Mouse (Mus musculus) frontal cortex, postnatal 36 days (tissue): ENCODE results near the gene Hnf4a.

ENCODE experiments used
- DNase-seq, 2 experiments: peaks; one replicate each; pipeline ENCODE4 v3.0.0; 2022; ENCODE audit warnings: low spot score in 2 of 2

Hnf4a gene

DNA sequence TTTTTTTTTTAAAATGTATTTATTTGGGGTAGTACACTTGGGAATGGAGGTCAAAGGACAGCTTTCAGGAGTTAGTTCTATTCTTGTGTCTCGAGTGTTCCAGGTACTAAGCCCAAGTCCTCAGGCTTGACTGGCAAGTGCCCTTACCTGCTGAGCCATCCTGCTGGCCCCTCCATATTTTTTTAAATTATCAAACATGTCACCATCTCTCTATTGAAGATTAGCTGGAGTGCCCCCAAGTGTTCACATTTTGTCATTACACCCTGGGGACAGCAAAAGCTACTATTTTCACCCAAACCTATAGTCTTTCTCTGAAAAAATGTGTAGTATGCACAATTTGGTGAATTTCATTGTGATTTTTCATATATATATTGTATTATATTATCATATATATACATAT, 85.5 kb downstream of the Hnf4a start:
- no peak for DNase-seq

DNA sequence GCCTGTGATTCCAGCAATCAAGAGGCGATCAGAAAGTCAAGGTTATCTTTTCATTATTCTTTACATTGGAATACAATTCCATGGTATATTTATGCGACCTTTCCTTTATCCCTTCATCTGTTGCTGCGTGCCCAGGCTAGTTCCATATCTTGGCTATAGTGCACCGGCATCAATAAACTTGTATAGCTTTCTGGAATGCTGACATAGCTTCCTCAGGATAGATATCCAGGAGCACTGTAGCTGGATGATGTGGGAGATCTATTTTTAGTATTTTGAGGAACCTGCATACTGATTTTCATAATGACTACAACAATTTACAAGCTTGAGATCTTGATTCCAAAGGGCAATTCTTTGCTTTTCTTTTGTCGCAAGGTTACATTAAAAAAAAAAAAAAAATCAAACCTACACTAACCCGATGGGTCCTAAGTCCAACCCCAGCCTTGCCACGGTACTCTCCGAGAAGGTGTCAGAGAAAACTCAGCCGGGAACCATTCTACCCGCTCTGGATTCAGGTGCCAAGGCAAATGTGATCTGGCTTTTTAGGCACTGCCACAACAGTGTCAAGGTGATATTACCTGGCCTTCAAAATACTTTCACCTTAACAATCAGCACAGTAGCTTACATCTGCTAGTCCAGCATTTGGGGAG, 87.2 kb downstream of the Hnf4a start:
- no peak for DNase-seq

DNA sequence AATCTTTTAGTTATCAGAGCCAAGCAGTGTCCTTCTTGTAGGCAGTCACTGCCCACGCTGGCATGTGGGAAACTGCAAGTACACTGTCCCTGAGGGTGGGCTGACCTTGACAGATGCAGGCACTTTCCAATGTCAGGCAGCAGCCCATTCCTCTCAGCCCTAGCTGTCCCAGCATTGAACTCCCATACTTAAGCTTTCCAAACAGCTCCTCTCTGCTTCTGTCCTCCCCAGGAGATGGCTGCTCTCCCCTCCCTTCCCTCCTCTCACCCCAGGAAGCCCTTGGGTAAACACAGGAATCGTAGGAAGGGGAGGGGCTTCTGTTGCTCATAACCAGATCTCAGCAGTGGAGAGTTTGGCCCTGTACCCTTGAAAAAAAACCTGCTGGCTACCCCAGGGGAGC, 88.5 kb downstream of the Hnf4a start:
- DNase-seq: no peak

DNA sequence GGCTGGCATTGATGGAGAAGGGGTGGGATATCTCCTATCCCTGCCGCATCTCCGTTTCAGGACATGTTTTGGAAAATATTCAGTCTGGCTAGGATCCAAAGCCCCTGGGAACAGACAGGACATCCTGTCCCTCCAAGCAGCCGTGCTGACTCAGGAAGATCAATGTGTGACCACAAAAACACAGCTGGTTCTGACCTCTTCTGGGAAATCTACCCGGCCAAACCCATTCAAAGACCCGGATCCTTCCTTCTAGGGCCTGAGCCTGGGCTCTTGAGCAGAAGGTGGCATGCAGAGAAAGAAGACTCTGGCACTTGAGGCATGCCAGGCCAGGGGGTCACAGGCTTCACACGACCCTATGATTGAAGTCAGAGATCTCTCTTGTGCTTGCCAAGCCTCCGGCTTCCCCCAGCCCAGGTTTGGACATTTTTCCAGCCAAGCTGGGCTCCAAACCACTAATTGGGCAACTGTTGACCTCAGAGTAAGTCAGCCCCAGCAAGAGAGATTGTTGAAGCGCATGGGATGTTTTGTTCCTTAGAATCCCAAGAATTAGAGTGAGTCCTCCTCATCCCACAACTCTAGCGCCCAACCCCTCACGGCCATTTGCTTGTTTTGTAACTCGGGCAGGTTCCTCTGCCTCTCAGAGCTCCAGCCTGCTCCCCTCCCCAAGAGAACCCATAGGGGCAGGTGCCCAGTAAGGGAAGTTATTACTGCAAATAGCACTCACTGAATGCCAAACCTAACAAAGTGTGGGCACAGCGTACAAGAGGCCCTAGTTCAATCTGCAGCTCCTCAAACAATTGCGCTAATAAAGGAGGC, 89.7 kb downstream of the Hnf4a start:
- no peak for DNase-seq

DNA sequence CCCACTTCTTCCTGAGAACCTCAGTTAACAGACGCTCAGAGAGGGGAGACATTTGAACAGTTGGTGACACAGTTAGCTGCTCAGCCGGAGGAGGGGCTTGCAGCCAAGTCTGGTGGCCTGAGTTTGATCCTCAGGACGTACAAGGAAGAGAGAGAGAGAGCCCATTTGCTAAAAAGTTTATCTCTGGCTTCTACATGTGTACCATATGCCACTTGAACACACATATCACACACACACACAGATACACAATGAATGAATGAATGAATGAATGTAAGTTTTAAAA, 90.2 kb downstream of the Hnf4a start:
- DNase-seq: no peak

DNA sequence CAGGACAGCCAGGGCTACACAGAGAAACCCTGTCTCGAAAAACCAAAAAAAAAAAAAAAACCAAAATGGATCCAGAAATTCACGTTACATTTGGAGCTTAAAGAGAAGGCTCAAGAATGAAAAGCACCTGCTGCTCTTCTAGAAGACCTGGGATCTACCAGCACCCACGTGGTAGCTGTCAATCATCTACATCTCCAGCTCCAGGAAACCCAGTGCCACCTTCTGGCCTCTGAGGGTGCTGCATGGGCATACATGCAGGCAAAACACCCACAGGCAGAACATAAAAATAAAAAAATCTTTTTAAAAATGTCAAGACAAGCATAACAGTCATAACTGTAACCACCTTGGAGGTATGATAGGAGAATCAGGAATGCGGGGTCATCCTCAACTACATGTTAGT, 91.1 kb downstream of the Hnf4a start:
- peak in 1 of 2 experiments; percentile 48 for DNase-seq

DNA sequence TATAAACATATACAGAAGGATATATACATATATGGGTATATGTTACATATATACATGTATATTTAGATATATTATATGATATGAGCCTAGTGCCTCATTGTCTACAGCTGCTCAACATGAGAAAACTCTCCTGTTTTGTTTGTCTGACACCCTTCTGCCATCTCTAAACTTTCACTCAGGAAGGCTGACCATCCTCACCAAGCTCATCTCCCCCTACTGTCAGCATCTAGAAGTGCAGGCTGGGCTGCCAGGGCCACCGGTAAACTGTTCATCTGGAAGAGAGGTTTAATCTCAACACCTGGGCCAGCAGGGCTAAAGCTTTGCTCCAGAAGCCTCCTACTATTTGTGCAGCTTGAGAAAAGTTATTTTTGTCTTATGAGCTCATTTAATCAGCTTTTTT, 92.6 kb downstream of the Hnf4a start:
- peak; percentile 44 to 59 for DNase-seq

DNA sequence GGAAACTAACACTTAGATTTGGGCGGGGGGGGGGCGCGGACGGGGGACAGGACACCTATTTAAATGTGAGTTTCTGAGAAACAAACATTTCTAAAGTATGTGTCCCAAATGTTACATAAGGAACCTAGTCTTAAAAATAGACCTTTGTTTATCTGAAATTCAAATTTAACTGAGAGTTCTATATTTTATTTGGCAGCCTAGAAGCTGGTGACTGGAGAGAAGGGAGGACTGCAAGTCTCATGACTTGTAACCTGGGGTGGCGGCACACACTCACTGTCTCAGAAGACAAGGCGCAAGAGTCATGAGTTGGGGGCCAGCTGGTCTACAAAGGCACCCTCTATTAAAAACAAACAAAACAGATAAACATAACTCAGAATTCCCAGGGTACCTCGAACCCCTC, 94.5 kb downstream of the Hnf4a start:
- no peak for DNase-seq

DNA sequence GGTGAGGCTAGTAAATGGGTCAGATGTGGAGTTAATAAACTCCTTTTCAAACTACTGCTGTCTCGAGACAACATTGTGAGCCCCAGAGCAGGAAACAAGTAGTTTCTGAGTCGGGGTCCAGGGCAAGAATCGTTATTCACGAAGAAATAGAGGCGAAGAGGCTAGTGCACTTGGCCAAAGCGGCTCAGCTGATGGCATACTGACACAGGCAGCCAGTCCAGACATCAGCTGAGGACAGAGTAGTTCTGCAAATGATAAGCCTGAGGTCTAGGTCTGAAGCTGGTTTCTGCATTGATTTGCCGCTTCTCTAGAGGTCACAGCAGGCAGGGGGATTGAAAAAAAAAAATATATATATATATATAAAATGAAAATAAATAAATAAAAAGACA, 95.1 kb downstream of the Hnf4a start:
- DNase-seq: no peak

DNA sequence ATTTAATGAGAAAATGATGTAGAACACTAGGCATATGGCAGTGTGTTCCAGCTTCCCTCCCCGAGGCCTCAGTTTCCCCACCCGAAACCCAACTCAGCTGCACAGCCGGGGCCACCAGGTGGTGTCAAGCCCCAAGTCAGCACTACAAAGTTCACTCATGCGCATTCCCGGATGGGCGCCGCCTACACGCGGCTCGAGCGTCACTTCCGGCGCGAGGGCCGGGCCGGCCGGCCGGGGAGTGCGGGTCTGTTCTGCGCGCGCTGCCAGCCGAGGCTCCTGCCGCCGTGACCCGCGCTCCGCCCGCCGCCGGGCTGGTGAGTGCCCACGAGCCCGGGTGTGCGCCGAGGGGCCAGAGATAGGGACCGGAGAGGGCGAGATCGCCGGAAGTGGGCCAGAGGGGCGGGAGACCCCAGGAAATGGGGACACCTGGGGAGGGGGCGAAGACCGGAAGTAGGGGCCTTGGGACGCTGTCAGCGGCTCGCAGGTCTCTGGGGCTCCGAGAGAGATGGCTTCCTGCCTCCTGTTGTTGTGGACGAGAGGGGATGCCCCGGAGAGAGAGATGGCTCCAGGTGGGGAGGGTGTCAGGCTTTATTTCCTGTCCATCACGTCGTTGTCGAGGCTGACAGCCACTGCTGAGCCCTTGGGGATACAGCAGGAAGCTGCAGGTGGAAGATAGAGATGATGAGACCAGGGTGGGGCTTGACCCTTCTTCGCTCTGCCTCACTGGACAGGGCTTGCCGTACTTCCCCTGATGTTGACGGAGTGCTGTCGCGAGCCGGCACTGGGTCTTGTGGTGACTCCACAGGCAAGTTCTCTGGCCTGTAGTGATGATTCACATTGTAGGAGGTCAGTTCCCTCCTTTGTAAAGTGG, 95.7 kb downstream of the Hnf4a start, which contains the start of gene Ttpal:
Ttpal (plus strand) TSS at position 214 of the 871 bp plus-strand sequence.
- peak; percentile 84 to 89 for DNase-seq

DNA sequence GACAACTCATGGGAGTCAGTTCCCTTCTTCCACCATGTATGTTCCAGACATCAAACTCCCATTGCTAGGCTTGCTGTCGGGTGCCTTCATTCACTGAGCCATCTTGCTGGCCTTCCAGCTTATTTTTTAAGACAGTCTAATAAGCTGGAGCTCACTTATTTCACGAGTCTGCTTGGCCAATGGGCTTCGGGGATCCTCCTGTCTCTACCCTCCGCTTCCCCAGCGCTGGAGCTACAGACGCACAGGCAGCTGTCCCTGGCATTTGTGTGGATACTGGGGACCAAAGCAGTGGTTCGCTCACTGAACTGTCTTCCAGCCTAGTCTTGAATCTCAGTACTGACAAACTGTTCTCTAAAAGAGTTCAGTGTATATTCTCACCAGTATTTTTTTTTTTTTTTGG, 99.6 kb downstream of the Hnf4a start:
- no peak for DNase-seq

DNA sequence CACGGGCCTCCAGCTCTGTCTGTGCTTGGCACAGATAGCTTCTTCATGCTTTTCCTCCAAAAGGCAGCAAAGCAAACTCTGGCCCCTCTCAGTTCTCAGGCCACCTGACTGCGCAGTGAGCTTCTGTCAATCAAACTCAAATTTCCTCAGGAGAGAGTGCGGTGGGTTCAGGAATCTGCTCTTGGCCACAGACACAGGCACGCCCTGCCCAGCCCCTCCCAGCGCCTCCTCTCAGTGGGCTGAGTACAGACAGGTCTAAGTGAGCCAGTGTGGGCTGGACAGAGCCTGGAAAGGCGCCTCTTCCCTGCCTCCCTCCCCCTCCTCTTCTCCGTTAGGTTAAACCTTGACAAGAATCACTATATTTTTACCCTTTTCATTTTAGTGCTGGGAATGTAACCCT, 101.4 kb downstream of the Hnf4a start:
- no peak for DNase-seq

DNA sequence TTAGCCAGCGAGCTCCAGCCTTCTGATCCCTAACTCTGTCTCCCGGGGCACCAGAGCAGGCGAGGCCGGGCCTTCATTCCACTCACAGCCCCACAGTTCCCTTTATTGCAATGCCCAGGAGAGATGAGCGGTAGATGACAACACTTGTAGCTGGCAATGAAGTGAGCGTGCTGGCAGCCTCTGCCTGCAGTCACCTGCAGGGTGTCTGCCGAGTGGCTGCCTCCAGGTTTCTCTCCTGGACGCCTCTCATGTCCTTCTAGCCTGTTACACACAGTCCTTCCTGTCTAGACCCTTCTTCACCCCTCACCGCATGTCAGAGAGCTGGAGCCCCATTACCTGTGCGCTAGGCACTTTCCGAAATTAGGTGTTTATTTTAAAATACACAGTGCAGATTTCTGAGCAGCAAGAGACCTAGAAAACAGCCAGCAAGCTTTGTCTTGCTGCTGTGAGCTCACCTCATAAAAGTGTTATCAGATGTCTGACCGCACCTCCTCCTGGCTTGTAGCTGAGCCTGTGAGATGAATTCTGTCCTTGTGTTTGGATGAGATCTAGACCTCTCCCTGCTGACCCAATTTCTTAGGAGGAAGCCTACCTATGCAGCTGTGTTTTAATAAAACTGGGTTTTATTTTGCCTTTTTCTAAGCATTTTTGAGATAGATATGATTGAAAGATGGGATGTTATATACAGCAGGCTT, 102.8 kb downstream of the Hnf4a start:
- DNase-seq: no peak

DNA sequence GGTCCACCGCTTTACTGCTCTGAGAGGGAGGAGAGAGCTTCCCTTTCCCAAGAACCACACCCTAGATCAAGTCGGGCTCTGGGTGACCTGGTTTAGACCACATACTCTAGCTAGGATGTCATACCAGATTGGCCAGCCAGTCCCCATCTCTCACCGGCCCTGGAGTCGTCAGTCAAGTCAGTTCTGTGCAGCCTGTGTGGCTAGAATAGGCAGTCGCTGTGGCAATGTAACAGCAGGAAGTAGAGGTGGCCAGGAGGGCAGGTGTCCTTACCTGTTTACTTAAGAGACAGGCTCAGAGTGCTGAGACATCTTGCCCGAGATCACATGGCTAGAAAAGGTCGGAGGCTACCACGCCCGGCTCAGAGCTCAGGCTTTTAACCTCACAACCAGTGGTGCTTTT, 104.6 kb downstream of the Hnf4a start:
- DNase-seq: no peak

DNA sequence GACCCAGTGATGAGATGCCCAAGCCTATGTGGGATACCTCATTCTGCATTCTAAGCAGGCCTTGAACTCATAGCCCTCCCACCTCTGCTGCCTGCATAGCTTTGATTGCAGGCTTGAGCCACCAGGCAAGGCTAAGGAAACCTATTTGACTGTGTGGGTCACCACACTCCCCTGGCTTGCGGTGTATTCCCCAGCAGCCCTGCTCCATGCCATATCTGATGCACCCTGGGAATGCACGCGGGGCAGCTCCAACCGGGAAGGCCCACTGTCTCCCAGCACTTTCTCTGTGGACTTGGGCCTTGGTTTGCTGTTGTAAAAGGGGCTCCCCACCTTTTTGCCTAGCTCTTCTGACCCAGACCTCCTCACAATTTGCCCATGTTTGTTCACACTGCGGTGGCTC, 106.6 kb downstream of the Hnf4a start:
- no peak for DNase-seq

DNA sequence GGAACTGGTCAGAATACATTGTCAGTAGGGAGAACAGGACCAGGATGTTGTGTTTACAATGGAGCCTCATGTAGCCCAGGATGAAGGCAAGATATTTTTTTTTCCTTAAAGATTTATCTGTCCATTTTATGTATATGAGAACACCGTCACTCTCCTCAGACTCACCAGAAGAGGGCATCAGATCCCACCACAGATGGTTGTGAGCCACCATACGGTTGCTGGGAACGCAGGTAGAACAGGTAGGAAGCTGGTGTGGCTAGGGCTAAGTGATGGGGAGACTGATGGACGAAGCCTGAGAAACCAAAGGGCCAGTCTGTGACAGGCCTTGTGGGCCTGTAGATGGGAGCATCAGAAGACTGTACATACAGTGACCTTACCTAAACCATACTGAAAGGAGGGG, 107.4 kb downstream of the Hnf4a start:
- DNase-seq: no peak

DNA sequence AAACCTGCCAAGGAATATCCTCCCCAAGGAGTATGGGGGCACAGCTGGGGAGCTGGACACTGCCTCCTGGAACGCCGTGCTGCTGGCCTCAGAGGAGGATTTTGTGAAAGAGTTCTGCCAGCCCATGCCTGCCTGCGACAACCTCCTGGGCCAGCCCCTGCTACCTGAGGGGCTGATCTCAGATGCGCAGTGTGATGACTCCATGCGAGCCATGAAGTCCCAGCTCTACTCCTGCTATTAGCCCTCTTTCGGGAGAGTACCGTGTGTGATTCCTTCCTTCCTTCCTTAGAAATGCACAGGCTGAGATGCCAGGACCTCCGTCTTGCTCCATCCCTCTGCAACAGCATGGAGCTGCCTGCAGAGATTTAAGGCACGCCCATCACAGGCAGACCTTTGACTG, 108.8 kb downstream of the Hnf4a start:
- DNase-seq: no peak

DNA sequence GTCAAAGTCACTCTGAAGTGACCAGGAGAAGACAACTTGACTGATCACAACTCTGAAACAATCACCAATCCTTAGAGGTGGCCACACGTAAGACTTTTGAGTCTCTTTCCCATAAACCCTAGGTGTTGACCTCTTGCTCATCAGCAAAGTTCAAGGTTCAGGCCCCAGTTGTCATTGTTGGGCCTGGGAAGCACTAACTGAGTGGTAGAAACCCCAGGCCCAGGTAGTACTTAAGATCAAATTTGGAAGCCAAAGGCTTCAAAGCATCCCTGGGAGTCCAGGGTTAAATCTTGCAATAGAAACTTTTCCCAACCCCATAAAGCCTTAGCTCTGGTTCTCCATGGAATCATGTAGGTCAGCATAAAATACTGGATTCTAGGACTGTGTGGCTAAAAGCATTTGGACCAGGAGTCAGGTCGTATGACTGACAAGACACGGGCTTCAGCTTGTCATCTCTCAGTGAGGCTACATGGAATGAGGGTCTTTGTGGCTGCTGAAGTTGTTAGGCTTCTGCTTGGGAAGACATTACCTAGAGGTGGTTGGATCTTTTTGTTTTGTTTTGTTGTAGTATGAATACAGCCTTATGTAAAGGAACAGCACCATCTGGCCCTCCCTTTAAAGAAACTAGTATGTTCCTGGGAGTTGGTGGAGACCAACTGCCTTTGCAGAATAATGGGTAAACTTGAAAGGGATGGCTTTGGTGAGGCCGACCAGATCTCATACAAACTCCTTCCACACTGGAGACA, 109.5 kb downstream of the Hnf4a start:
- DNase-seq: no peak

DNA sequence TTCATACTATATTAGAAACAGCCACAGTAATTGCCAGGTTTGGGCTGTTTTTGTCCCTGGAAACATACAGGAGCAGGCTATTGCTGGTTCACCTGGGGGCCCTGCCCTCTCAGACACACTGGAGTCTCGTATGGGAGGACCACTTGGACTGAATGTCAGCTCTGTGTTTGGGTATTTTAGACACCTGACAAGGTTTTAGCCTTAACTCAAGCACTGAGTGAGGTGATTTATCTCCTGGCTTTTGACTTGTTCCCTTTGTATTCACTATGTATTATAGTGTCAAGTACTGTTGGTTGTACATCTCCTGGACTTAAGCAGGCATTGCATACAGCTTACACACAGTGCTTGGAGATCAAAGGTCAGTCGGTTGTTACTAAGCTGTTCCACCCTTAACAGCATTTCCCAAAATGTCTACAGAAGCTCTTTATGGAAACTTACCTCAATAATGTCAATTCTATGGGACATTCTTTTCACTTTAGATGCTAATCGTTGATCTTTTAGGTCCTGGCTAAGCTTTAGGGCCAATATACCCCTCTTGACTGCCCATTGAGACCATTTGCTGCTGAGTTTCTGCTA, 110.1 kb downstream of the Hnf4a start:
- DNase-seq: no peak

DNA sequence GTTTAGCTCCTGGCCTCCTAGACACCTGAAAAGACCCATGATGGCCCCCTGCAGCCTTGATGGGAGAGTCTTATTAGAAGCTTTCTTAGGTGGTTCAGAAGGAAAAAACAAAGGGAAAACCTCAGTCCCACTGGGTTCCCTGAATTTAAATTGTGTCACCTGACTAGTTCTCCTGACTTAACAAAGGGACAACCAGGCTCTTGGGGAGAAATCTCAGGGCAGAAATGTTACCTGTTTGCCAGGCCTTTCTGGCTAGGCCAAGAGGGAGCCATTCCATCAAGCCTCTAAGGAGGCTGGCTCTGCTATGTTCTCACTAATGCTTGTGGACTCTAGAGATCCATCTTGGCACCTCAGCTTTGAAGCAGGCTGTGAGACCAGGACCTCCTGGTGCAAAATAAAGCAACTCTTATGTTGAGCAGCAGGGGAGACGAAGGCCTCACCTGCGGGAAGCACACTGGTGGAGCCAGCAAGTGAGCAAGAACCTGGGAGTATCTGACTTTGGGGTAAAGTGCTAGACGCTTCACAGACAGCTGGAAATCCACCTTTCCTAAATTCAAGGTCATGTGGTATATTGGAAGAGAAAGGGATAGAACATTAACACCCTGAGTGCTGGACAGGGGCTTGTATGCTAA, 110.7 kb downstream of the Hnf4a start:
- no peak for DNase-seq

DNA sequence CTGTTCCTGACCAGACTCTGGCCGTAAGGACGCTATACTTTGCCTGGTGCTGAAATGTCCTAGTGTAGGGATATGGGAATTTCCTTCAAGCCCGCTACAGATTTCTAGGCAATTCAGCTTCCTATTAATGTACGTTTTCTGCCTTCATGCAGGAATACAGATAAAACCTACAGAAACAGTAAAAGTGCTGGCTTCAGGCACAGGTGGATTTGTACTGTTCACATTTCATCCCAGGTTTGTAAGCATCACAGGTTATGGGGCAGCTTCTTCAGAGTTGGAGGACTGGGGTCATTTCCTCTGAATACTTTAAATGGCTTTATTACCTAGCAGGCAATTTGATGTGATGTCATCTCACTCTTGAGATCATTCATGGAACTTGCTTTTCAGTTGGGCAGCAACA, 111.3 kb downstream of the Hnf4a start:
- DNase-seq: no peak
